Mouse (Mus musculus): ENCODE measurements around the gene Gse1.

DNA sequence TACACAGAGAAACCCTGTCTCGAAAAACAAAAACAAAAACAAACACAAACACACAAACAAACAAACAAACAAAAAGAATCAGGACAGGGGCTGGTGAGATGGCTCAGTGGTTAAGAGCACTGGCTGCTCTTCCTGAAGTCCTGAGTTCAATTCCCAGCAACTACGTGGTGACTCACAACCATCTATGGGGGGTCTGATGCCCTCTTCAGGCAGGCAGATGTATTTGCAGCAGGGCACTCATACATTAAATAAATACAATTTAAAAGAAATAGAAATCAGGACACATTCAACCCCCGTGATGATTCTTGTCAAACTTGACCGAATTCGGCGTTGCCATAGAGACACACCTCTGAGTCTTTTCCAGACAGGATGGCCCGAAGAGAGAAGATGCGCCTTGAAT is 20.9 kb upstream of the Gse1 start:
- TF ChIP-seq CTCF (IDR thresholded peaks at IDR 0.05; ENCODE audit: extremely low read depth, insufficient read length, insufficient replicate concordance, low read depth, low read length) (no peak), POLR2A (IDR thresholded peaks at IDR 0.05; ENCODE audit: low read depth, low read length) (no peak)
